Mouse (Mus musculus): ENCODE measurements around the gene Depdc5. TPM values are rescaled to one million over a fixed set of nuclear protein-coding genes. Genes with fewer than 3 reads are reported as not detected.
"Not testable (repeated sequence)": the region's sequence is repeated elsewhere in the genome, so short reads cannot be mapped to it uniquely, and the experiment has no call there.

Gene Depdc5
- total RNA-seq, 1 experiment from 2014 or later, result 25.7 TPM

DNA sequence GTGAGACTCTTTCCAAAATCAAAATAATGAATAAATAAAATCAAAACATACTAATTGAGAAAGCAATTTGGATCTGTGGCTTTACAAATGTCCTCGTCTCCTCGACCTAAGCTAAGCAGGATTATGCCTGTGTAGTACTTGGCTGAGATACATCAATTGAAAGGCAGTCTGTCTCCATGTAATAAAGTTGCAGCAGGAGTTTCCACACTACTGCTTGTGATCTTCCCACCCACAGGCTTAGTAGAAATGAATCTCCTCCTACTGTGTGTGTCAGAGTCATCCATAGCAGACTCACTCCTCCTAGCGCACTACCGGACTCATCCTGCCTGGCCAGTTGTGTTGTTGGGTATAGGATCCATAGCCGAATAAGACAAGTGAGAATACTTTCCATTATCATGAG is 8.8 kb downstream of the Depdc5 start:
- no peak for ATAC-seq (replicated peaks; ENCODE audit: low read depth, poor library complexity, severe bottlenecking)

DNA sequence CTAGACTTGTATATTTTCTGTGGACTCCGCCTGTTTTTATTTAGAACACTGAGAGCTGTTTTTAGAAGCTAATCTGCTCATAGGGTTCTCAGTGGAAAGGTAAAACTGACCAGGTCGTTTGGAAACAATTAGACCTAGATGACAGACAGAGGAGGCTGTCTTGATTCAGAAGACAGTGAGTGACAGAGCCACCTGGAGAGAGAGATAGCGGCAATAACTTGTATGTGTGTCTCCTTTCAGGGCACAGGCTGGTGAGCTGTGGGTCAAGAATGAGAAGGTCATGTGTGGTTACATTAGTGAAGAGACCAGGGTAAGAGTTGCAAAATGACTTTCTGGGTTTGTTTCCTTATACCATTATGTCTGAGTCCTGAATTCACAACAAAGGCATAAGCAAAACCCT is 23.2 kb downstream of the Depdc5 start:
- ATAC-seq (replicated peaks; ENCODE audit: low read depth, poor library complexity, severe bottlenecking), result no peak

DNA sequence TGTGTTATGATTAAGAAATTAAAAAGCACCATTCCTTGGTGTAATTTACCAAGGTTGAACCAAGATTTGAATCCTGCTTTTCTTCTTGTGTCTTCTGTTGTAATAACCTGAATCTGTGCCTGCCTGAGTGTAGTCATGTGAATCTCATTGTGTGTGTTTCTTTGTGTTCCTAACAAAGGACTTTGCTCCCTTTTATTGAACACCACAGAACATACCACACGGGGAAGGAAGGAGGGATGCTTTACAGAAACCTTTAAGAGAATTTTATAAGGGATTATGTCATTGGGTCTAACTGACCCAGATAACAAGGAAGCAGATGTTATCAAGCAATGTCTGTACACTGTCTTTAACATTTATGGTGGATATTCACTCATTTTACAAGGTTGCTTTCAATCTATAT is 44.0 kb downstream of the Depdc5 start:
- no peak for ATAC-seq (replicated peaks; ENCODE audit: low read depth, poor library complexity, severe bottlenecking)

DNA sequence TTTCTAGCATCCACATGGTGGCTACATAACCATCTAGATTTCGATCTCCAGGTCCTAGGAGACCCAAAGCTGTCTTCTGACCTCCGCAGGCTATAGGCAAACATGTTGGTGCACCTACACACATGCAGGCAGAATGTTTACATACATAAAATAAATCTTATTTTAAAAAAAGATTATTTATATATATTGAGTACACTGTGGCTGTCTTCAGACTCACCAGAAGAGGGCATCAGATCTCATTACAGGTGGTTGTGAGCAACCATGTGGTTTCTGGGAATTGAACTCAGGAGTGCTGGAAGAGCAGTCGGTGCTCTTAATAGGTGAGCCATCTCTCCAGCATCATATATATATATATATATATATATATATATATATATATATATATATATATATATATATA is 50.6 kb downstream of the Depdc5 start:
- no peak for ATAC-seq (replicated peaks; ENCODE audit: low read depth, poor library complexity, severe bottlenecking)

DNA sequence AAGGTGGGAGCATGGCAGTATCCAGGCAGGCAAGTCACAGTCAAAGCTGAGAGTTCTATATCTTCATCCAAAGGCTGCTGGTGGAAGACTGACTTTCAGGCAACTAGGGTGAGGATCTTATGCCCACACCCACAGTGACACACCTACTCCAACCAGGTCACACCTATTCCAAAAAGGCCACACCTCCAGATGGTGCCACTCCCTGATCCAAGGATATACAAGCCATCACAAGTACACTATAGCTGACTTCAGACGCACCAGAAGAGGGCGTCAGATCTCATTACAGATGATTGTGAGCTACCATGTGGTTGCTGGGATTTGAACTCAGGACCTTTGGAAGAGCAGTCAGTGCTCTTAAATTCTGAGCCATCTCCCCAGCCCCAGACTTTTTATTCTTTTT is 55.8 kb downstream of the Depdc5 start:
- not testable (repeated sequence) for ATAC-seq (replicated peaks; ENCODE audit: low read depth, poor library complexity, severe bottlenecking)

DNA sequence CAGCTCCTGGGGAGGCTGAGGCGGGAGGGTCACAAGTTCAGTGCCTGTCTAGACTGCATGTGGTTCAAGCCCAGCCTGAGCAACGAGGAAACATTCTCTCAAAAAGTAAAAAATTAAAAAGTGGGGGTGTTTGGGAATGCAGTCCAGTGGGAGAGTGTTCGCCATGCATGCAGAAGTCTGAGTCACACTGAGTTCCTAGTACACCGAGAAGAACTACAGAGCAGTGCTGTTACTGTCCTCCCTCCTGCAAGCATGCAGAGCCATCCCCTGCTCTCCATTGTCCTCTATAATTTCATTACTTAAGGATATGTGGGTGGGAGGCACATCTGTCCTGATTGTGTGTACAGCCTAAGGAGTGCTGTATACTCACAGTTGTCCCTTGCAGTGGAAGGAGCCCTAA is 59.4 kb downstream of the Depdc5 start:
- no peak for ATAC-seq (replicated peaks; ENCODE audit: low read depth, poor library complexity, severe bottlenecking)

DNA sequence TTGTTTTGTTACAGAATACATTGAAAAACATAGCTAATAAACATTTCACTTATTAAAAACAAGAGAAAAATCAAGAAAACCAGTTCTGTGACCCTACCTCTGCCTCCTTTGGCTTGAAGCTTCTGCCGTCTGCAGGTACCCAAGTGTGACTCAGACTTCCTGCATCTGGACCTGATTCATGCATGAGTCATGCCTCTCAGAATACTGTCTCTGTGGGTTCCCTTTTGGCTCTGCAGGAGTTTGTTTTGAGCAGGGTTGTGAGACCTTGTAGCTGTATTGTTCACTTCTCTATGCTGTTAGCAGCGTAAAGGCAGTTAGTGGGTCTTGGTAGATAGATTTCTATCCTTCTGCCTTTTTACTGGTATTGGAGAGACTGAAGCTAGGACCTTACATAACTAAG is 67.3 kb downstream of the Depdc5 start:
- 0 out of 2 replicates have a peak, but pooled peaks have one; percentile 39 for ATAC-seq (replicated peaks; ENCODE audit: low read depth, poor library complexity, severe bottlenecking)

DNA sequence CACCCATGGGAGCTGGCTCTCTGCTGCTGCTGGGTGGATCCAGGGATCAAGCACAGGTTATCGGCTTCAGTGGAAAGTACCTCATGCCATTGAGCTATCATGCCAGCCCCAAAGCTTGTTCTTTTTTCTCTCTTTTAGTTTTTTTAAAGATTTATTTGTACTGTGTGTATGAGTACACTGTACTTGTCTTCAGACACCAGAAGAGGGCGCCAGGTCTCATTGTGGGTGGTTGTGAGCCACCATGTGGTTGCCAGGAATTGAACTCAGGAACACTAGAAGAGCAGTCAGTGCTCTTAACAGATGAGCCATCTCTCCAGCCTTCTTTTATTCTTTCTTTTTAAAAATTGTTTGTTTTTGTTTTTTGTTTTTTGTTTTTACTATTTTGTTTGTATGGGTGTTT is 71.2 kb downstream of the Depdc5 start:
- no peak for ATAC-seq (replicated peaks; ENCODE audit: low read depth, poor library complexity, severe bottlenecking)

DNA sequence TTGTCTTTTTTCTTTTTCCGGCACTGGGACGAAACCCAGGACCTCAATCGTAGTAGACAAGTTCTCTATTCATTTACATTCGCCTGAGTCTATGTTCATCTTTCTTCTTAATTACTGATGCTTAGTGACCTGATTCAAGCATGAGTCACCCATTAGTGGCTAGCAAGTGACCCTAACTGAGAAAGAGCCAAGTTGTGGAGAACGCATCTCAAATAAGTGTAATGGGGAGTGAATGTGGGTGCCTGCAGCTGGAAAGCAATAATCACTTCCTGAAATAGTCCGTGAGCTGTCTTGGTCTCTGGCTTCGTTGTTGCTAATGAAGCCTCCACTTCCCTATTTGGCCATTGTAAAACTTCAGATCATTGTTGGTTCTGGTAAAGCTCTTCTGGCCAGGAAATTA is 77.1 kb downstream of the Depdc5 start:
- 0 out of 2 replicates have a peak, but pooled peaks have one; percentile 25 for ATAC-seq (replicated peaks; ENCODE audit: low read depth, poor library complexity, severe bottlenecking)

DNA sequence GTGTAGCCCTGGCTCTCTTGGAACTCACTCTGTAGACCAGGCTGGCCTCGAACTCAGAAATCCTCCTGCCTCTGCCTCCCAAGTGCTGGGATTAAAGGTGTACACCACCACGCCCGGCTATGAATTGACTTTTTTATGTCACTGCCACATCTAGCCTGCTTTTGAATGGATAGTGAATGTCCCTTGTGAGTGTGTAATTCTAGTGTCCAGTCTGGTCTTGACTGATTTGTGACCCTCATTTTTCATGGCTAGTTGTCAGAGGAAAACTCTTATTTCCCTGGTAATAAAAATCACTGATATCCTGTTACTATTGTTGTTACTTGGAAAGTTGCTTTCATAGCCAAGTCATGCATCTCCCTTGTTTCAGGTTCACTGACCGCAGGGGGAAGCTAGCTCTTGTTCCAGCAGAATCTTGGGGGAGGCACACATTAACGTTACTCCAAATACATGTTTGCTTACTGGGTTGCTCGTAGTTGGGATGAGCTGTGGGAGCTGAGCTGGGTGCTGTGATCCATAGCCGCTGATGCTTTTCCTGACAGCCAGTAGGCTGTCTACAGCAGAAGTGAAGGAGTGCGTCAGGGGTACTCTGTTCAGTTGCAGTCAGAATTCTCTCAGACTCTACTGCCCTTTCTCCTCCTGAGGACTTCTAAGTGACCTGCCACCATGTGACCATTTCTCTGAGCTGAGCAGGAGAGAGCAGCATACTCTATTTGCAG is 77.9 kb downstream of the Depdc5 start:
- no peak for ATAC-seq (replicated peaks; ENCODE audit: low read depth, poor library complexity, severe bottlenecking)

DNA sequence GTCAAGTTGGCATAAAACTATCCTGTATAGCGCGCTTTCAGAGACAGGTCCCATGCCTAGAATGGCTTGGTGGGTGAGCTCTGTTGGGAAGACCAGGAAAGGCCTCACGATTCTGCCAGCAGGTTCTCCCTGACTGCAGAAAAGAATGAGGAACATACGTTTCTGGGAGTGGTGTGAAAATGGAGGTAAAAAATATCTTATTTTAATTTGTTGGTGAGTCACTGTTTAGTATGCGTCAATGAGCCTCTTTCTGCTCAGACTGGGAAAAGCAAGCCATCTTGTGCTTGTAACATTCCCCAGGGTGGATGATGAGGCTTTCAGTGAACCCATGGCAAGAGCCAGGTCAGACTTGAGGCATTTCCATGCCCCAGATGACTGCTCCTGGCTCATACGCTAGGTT is 86.6 kb downstream of the Depdc5 start:
- ATAC-seq (replicated peaks; ENCODE audit: low read depth, poor library complexity, severe bottlenecking), result 0 out of 2 replicates have a peak, but pooled peaks have one; percentile 20

DNA sequence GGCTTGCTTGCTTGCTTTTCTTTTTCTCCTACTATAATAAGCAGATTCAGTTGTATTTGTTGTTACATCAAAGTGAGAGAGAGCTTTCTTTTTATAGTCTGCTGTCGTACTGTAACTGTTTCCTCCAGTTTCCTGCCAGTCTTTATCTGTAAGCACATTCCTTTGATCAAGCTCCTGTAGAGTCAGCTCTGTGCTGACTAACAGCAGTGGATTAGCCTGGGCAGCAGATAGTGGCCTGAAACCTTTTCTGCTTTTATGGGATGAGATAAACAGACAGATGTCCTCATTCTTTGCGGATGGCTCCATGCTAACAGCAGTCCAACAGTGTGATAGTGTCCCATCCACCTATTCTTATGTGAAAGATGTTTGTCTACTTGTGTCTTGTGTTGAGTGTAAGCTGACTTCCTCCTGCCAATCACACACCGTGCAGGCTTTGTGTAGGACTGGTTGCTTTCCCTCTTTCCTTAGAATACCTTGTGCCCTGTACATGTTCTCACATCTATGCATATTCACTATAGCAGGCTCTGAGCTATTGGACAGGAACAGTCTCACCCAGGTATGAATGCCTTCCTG is 87.3 kb downstream of the Depdc5 start:
- peak; percentile 97 for ATAC-seq (replicated peaks; ENCODE audit: low read depth, poor library complexity, severe bottlenecking)

DNA sequence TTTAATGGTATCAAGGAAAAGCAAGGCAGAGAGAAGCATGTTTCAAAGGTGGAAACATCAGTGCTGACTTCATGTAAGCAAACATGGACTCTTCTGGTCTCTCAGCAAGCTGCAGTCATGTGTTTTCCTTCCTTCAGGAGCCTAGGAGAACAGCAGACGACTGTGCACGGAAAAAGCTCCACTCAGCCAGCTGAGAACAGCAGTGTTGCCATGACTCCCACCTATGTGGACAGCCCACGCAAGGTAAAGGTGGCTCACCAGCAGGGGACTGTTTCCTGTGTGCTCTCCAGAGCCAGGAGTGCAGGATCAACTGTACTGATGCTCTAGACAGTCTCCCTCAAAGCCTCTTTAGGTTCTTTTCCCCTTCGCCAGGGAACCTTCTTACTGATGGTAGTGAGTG is 92.2 kb downstream of the Depdc5 start:
- ATAC-seq (replicated peaks; ENCODE audit: low read depth, poor library complexity, severe bottlenecking), result no peak

DNA sequence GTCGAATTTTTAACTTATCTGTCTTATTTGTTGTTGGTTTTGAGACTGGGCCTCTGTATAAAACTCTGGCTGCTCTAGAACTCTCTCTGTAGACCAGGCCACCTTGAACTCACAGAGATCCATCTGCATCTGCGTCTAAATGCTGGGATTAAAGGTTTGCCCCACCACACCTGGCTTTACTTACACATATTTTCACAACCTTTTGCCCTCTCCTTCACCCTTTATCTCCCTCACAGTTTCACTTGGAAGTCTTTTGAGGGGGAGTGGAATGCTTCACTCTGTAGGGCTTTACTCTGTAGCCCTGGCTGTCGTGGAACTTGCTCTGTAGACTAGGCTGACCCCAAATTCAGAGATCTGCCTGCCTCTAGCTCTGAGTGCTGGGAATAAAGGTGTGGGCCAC is 98.1 kb downstream of the Depdc5 start:
- no peak for ATAC-seq (replicated peaks; ENCODE audit: low read depth, poor library complexity, severe bottlenecking)

DNA sequence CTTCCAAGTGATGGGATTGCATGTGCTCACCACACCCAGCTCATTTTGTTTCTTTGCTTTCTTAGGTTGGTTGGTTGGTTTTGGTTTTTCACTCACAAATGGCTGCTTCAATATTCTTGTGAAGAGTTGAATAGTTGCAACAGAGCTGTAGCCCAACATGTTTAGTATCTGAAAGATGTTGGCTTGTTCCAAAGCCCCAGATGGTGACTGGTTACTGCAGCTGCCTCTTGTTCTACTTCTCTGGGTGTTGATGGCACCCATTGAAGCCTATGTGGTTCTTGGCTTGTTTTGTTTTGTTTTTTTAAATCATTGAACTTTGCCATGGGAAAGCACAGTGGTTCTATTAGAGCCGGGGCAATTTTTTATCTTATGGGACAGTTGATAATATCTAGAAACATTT is 99.1 kb downstream of the Depdc5 start:
- no peak for ATAC-seq (replicated peaks; ENCODE audit: low read depth, poor library complexity, severe bottlenecking)

DNA sequence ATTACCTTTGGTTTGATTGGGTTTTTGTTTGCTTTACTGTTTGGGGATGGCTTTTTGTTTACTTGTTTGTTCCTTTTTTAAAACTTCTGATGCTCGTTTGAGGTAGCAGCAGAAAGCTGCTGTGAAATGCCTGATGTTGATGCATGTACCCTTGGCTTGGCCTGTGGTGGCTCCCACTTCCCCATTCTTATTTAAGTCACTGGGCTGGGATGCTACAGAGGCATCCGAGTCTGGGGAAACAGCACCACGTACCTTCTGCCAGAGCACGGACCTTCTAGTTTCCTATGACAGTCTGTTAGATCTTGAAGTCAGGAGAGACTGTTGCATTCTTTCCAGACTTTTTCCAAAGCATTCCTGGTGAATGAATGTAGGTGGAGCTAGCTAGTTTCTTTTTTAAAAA is 113.0 kb downstream of the Depdc5 start:
- 0 out of 2 replicates have a peak, but pooled peaks have one; percentile 45 for ATAC-seq (replicated peaks; ENCODE audit: low read depth, poor library complexity, severe bottlenecking)

DNA sequence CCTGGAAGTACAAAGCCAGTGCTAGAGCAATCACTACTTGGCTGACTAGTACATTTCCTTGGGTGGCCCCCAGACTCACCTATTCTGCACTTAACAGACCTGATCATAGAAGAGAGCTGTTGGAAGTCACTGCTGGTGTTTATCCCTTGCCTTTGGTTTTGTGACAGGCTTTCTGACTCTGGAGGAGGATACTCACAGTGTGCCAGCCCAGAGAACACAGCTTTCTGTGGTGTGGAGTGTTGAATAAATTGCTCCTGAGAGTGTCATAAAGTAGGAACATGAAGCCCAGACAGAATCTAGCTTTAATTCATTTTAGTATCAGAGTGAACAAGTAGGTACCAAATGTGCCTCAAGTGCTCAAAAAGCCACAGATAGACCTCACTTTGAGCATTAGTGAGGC is 113.7 kb downstream of the Depdc5 start:
- no peak for ATAC-seq (replicated peaks; ENCODE audit: low read depth, poor library complexity, severe bottlenecking)

DNA sequence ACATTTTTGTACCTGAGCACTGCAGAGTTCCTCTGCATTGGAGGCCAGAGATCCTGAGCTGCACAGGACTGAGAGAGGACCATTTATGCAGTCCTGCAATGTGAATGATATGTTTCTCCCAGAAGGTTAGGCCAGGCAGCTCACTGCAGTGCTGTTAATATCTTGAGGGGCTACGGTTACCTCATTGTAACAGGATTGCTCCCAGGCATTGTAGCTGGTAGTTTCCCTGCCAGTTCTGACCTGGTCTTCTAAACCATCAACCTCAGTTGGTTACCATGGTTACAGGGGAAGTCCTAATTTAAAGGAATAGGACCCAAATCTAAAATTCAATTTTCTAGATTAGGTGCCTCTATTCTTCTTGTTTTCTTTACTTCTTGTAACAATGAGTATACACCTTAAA is 121.9 kb downstream of the Depdc5 start:
- ATAC-seq (replicated peaks; ENCODE audit: low read depth, poor library complexity, severe bottlenecking), result no peak

DNA sequence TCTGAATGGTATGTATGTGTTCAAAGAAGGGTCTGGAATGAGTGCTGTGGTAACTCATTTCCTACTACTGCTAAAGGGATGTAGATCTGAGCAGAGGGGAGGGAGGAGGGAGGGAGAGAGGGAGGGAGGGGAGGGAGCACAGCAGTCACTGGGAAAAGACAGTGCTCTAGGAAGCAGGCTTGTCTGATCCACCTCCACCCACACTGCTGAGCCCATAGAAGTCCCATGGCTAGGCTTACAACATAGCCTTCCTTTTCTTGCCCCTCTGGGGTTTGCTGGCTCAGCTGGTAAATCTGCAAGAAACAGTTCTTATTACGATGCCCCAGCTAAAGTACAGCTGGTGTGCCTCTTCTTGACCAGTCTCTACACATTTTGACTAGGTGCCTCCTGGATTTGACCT is 124.4 kb downstream of the Depdc5 start:
- ATAC-seq (replicated peaks; ENCODE audit: low read depth, poor library complexity, severe bottlenecking), result no peak

DNA sequence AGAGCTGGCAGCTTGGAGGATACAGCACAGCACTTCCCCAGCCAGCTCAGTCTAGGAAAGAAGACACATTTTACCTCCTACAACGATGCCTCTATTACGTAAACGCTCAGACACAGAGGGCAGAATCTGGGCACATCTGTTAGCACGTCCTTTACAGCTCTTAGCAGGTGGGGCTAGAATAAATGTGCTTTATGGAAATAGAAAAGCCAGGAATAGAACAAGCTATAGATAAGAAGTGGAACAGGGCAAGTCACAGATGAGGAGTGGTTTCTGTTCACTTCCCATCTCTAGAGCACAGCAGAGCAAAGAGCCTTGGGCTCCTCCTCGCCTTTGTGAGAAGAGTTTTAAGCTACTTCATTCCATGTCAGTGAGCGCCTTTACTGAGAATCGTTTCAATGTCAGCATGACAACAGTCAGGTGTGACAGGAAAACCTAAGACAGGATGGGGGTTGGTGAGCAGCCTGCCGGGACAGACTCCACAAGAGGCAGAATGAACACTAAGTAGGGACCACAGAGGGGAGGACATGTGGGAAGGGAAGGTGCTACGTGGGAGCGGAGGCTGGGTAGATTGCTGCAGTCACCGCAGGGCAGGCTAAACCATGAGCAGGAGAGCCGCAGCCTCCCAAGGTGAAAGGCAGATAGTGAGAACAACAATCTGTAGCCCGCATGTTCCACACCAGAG is 126.6 kb downstream of the Depdc5 start:
- ATAC-seq (replicated peaks; ENCODE audit: low read depth, poor library complexity, severe bottlenecking), result no peak

DNA sequence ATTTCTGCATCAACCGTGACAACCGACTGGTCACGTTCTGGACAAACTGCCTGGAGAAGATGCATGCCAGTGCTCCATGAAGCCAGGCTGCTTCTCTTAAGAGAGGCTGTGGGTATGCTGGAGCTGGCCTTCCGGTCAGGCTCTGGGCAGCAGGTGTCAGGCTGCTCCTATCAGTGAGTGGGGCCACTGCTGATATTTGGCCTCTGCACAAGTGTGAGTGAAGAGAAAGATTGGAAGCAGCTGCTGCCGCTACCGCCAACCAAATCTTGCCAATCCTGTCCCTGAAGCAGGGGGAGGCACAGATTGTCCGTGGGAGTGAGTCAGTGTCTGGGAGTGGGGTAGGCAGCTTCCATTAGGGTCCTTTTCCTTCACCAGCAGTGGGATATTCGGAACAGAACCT is 127.7 kb downstream of the Depdc5 start:
- ATAC-seq (replicated peaks; ENCODE audit: low read depth, poor library complexity, severe bottlenecking), result no peak
